Mouse (Mus musculus): ENCODE measurements around the gene Upf2.
"Not testable (repeated sequence)": the region's sequence is repeated elsewhere in the genome, so short reads cannot be mapped to it uniquely, and the experiment has no call there.

Gene Upf2

GRCm38 (mm10) chr2:5949821-5950220 is 1.4 kb upstream of the Upf2 start:
- not testable (repeated sequence) for DNase-seq (ENCODE audit: low spot score in 2 of 2)

- no peak for DNase-seq (ENCODE audit: low spot score in 2 of 2)
Observed at GRCm38 (mm10) chr2:5950305-5950704, 964 bp upstream of the Upf2 start.

GRCm38 (mm10) chr2:5951621-5952211 is 447 bp downstream of the Upf2 start:
- DNase-seq (ENCODE audit: low spot score in 2 of 2): peak in 1 of 2 experiments; percentile 22

- DNase-seq (ENCODE audit: low spot score in 2 of 2): no peak
Observed at GRCm38 (mm10) chr2:5957705-5958104, 6.4 kb downstream of the Upf2 start.

- no peak for DNase-seq (ENCODE audit: low spot score in 2 of 2)
Observed at GRCm38 (mm10) chr2:5962265-5962664, 11.0 kb downstream of the Upf2 start.

- DNase-seq (ENCODE audit: low spot score in 2 of 2): not testable (repeated sequence)
Observed at GRCm38 (mm10) chr2:5963729-5964128, 12.5 kb downstream of the Upf2 start.

- no peak for DNase-seq (ENCODE audit: low spot score in 2 of 2)
Observed at GRCm38 (mm10) chr2:5965972-5966371, 14.7 kb downstream of the Upf2 start.

GRCm38 (mm10) chr2:5970629-5971028 is 19.4 kb downstream of the Upf2 start:
- not testable (repeated sequence) for DNase-seq (ENCODE audit: low spot score in 2 of 2)

- DNase-seq (ENCODE audit: low spot score in 2 of 2): no peak
Observed at GRCm38 (mm10) chr2:5977532-5977931, 26.3 kb downstream of the Upf2 start.

GRCm38 (mm10) chr2:5995538-5995937 is 44.3 kb downstream of the Upf2 start:
- DNase-seq (ENCODE audit: low spot score in 2 of 2): peak in 1 of 2 experiments; percentile 40

- no peak for DNase-seq (ENCODE audit: low spot score in 2 of 2)
Observed at GRCm38 (mm10) chr2:6003949-6004348, 52.7 kb downstream of the Upf2 start.

- no peak for DNase-seq (ENCODE audit: low spot score in 2 of 2)
Observed at GRCm38 (mm10) chr2:6014532-6014931, 63.3 kb downstream of the Upf2 start.

- DNase-seq (ENCODE audit: low spot score in 2 of 2): not testable (repeated sequence)
Observed at GRCm38 (mm10) chr2:6015182-6015581, 63.9 kb downstream of the Upf2 start.

GRCm38 (mm10) chr2:6020570-6020969 is 69.3 kb downstream of the Upf2 start:
- no peak for DNase-seq (ENCODE audit: low spot score in 2 of 2)

- no peak for DNase-seq (ENCODE audit: low spot score in 2 of 2)
Observed at GRCm38 (mm10) chr2:6042644-6043043, 91.4 kb downstream of the Upf2 start.

- no peak for DNase-seq (ENCODE audit: low spot score in 2 of 2)
Observed at GRCm38 (mm10) chr2:6046796-6047195, 95.5 kb downstream of the Upf2 start.

GRCm38 (mm10) chr2:6048570-6048969 is 97.3 kb downstream of the Upf2 start:
- DNase-seq (ENCODE audit: low spot score in 2 of 2): no peak

- no peak for DNase-seq (ENCODE audit: low spot score in 2 of 2)
Observed at GRCm38 (mm10) chr2:6049018-6049417, 97.7 kb downstream of the Upf2 start.

- DNase-seq (ENCODE audit: low spot score in 2 of 2): no peak
Observed at GRCm38 (mm10) chr2:6055466-6055865, 104.2 kb downstream of the Upf2 start.

- no peak for DNase-seq (ENCODE audit: low spot score in 2 of 2)
Observed at GRCm38 (mm10) chr2:6056518-6056917, 105.2 kb downstream of the Upf2 start.

GRCm38 (mm10) chr2:6059291-6059690 is 108.0 kb downstream of the Upf2 start:
- DNase-seq (ENCODE audit: low spot score in 2 of 2): no peak

GRCm38 (mm10) chr2:6060071-6060804 is 109.0 kb downstream of the Upf2 start:
- no peak for DNase-seq (ENCODE audit: low spot score in 2 of 2)

- no peak for DNase-seq (ENCODE audit: low spot score in 2 of 2)
Observed at GRCm38 (mm10) chr2:6067341-6067740, 116.1 kb downstream of the Upf2 start.

Measured in cerebellum, postnatal 4 days (tissue).